Mouse (Mus musculus) spleen, adult 2 months (tissue): ENCODE results near the gene Trhde. TPM values are rescaled to one million over a fixed set of nuclear protein-coding genes. Genes with fewer than 3 reads are reported as not detected.

ENCODE experiments used
- DNase-seq, 2 experiments: peaks; one replicate each; pipeline versions ENCODE4 v3.0.0 to v3.0.0-alpha.2; 2012 to 2021; ENCODE audit warnings: low spot score in 2 of 2, low read depth in 1 of 2
- H3K27ac ChIP-seq: fragments of 200-500 bp; 2 replicates; pipeline ENCODE4 v1.5.1; 2012; ENCODE audit warnings: low read length, inconsistent platforms; ENCODE audit not compliant: insufficient read depth
- H3K27me3 ChIP-seq: fragments of 200-500 bp; 2 replicates; pipeline ENCODE4 v1.6.1; 2012; ENCODE audit warnings: mild to moderate bottlenecking, moderate library complexity, low read length, inconsistent platforms; ENCODE audit not compliant: control insufficient read depth, insufficient read depth
- H3K36me3 ChIP-seq: fragments of 200-500 bp; 2 replicates; pipeline ENCODE4 v1.6.1; 2012; ENCODE audit warnings: mild to moderate bottlenecking, low read length, inconsistent platforms; ENCODE audit not compliant: control insufficient read depth, insufficient read depth
- H3K4me1 ChIP-seq: fragments of 200-500 bp; 2 replicates; pipeline ENCODE4 v1.6.1; 2011; ENCODE audit warnings: inconsistent platforms; ENCODE audit not compliant: control insufficient read depth, insufficient read depth, insufficient read length
- H3K4me3 ChIP-seq: fragments of 200-500 bp; 2 replicates; pipeline ENCODE4 v1.5.1; 2011; ENCODE audit warnings: mild to moderate bottlenecking, inconsistent platforms; ENCODE audit not compliant: insufficient read depth, insufficient read length; ENCODE audit errors: extremely low read depth
- CTCF ChIP-seq: fragments of 200-500 bp; IDR thresholded peaks from 2 replicates; pipeline ENCODE4 v1.5.1; 2011; ENCODE audit warnings: mild to moderate bottlenecking, inconsistent platforms; ENCODE audit not compliant: insufficient read depth, insufficient read length, insufficient replicate concordance; ENCODE audit errors: extremely low read depth
- POLR2A ChIP-seq: fragments of 200-500 bp; IDR thresholded peaks from 2 replicates; pipeline ENCODE4 v1.6.1; 2011; ENCODE audit warnings: low read depth, low read length, inconsistent platforms
- WGBS: fragments of 180-500 bp; shearing (Covaris S2); methylation state at CpG from one replicate; pipeline ENCODE4 v1.1.7; 2018; 5-methylcytosine and 5-hydroxymethylcytosine counted together
- polyA plus RNA-seq: library from polyadenylated mRNA; depleted of rRNA; stranded (reverse); fragments of >200 nt; gene quantifications from 2 replicates; pipeline ENCODE4 v1.2.3, GENCODE M21; 2012

Trhde gene
- polyA plus RNA-seq, 1 experiment, result not detected

DNA sequence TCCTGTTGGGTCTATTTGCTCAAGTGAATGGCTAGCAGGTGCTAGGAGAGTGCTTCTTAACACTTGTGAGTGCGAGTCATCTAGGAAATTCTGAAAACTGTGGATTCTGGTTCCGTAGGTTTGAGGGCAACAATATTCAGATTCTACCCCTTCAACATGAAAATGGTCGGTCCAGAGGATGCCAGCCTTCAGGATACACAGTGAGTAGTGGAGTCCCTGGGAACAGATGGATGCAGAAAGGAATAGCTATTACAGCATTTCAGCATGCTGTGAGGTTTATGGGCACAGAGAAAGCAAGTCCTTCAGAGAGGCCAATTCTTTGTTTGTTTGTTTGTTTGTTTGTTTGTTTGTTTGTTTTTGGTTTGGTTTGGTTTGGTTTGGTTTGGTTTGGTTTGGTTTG lies 65.7 kb downstream of the Trhde start:
- Histone ChIP-seq H3K36me3 (no peaks in the 10 kb centered on the region), H3K27ac (no peak overlapping the region), H3K4me3 (no peak overlapping the region), H3K27me3 (no peaks in the 10 kb centered on the region), H3K4me1 (no peaks in the 10 kb centered on the region)
- TF ChIP-seq CTCF, result no peak
- no peak for TF ChIP-seq POLR2A
- DNase-seq, result no peak
- WGBS, result 86% methylated on average over 3 of the region's 3 CpGs

DNA sequence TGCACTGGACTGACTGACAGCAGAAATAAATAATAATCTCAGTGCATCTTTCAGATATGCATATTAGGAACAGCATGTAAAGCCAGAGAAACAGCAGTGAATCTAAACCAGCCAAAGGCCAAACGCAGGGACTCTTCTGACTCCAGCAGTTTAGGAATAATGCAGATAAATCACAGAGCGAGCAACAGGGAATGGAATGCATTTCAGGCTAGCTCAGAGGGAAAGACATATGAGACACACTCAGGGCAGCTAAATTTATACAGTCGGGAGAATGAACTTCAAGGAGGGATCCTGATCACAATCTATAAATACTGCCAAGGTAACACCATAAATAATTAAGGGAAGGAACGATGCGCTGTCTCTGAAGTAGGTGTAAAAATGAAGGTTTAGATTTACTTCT lies 66.4 kb downstream of the Trhde start:
- H3K4me1 ChIP-seq, result no peaks in the 10 kb centered on the region
- no peak overlapping the region for H3K27ac ChIP-seq
- DNase-seq, result no peak
- no peaks in the 10 kb centered on the region for H3K36me3 ChIP-seq
- no peak overlapping the region for H3K4me3 ChIP-seq
- H3K27me3 ChIP-seq, result no peaks in the 10 kb centered on the region
- TF ChIP-seq CTCF (no peak), POLR2A (no peak)
- WGBS, result 65% methylated on average over 5 of the region's 5 CpGs

DNA sequence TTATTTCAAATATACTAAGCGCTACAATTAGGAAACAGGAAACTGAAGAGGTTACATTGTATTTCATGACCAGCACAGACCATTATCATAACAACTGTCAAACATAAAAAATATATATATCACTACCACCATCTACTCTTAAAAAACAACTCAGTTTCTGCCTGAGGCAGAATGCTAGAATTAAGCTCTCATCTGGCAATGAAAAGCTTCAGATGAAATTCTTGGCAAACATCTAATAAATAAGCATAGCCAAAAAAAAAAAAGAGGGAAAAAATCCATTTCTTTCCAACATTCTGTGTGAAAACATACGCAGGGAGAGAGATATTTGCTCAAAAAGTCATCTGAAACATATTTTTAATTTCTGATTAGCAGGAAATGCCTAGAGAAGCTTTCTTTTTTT lies 67.0 kb downstream of the Trhde start:
- Histone ChIP-seq H3K4me3 (no peak overlapping the region), H3K36me3 (no peaks in the 10 kb centered on the region), H3K27me3 (no peaks in the 10 kb centered on the region), H3K27ac (no peak overlapping the region), H3K4me1 (no peaks in the 10 kb centered on the region)
- TF ChIP-seq POLR2A, result no peak
- no peak for TF ChIP-seq CTCF
- 79% methylated on average over 2 of the region's 2 CpGs for WGBS
- no peak for DNase-seq

DNA sequence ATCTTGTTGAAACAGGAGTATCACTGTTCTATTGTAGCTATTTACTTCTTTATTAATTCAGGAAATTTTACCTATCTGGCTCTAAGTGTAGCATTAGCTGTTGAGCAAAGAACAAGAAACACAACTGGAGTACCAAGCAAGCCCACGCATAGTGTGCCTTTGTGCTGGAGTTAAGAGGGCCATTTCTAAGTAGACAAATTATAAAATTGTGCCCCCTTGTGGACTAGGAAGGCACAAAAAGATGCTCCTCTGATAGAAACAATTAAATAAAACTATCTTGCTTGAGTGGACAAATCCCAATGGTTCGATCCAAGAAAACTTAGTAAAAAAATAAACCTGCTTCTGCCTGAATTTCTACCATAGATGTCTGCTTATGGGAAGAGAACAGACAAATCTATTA lies 76.5 kb downstream of the Trhde start:
- Histone ChIP-seq H3K36me3 (no peaks in the 10 kb centered on the region), H3K4me1 (no peaks in the 10 kb centered on the region), H3K4me3 (no peak overlapping the region), H3K27me3 (no peaks in the 10 kb centered on the region), H3K27ac (no peak overlapping the region)
- WGBS, result 78% methylated on average over 2 of the region's 2 CpGs
- no peak for DNase-seq
- TF ChIP-seq CTCF (no peak), POLR2A (no peak)

DNA sequence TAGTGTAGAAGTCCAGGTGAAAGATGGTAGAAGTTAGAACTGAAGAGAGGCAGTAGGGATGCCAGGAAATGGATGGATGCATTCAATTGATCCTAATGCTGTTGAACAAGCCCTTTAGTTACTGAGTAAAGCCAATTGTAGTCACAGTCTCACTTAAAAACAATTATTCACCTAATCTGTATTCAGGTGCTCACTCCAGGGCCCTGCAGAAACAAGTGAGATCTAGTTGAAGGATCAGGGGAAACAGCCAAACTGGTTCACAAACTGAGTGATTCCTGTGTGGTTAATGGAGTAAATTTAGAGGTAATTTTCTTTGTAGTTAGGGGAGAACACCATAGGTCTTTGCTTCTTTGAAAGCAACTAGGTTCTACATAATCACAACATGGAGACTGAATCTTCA lies 100.3 kb downstream of the Trhde start:
- TF ChIP-seq POLR2A, result no peak
- TF ChIP-seq CTCF, result no peak
- DNase-seq, result no peak
- Histone ChIP-seq H3K27ac (no peak overlapping the region), H3K27me3 (no peaks in the 10 kb centered on the region), H3K4me1 (no peaks in the 10 kb centered on the region), H3K36me3 (no peaks in the 10 kb centered on the region), H3K4me3 (no peak overlapping the region)

DNA sequence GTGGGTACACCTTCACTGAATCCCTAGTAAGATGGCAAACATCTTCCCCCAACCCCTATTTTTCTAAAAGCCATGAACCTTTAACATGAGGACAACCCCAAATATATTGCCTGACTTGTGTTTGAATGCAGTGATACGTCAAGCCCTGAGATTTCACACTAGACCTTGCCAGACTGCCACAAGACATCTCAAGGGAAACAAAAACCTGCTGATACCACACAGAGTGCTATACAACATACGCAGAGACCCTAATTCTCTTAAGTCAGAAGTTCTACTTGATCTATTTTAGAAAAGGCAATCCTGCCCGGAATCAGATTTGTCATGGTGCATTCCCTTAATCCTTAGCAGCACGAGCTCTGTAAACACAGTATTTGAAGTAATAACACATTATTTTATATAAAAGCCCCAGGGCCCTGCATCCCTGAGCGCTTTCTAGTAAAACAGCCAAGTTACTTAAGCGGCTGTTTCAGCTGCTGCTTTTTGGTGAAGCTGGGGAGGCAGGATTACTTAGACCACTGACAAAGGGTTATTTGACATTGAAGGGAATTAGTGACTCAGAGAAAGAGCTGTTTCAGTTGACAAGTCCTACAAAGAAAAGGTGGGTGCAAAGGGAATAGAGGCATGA lies 130.2 kb downstream of the Trhde start:
- H3K27ac ChIP-seq, result no peak overlapping the region
- 80% methylated on average over 6 of the region's 6 CpGs for WGBS
- no peak overlapping the region for H3K4me3 ChIP-seq
- DNase-seq, result no peak
- no peak for TF ChIP-seq CTCF
- no peak for TF ChIP-seq POLR2A
- H3K36me3 ChIP-seq, result no peaks in the 10 kb centered on the region
- no peaks in the 10 kb centered on the region for H3K4me1 ChIP-seq
- no peaks in the 10 kb centered on the region for H3K27me3 ChIP-seq

DNA sequence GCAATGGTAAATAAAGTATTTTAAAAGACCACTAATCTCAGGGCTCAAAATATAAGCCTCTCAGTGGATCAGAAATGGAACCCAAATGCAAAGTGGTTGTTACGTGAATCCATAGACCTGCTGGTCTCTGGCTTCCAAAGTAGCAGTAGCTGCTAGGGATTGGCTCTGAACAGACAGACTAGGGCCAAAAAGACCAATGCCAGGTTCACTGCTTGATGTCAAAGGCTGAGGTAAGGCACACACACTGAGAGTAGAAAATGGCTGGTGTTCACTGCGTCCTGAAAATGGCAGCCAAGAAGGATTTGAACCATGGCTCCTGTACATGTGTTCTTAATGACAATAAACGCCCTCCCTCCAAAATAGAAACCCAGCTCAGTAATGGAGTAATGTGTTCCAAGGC lies 209.1 kb downstream of the Trhde start:
- Histone ChIP-seq H3K4me1 (no peaks in the 10 kb centered on the region), H3K27me3 (no peaks in the 10 kb centered on the region), H3K4me3 (no peak overlapping the region), H3K27ac (no peak overlapping the region), H3K36me3 (no peaks in the 10 kb centered on the region)
- WGBS, result 84% methylated on average over 3 of the region's 3 CpGs
- DNase-seq, result no peak
- no peak for TF ChIP-seq CTCF
- no peak for TF ChIP-seq POLR2A
